Mouse (Mus musculus): ENCODE measurements around the gene Agr3.

- TF ChIP-seq POLR2A (IDR thresholded peaks at IDR 0.05; ENCODE audit: control insufficient read depth, low read depth, low read length) (no peak), CTCF (IDR thresholded peaks at IDR 0.05; ENCODE audit: control insufficient read depth, insufficient read depth, insufficient replicate concordance, low read depth, low read length) (no peak)
Measured at GRCm38 (mm10) chr12:35984743-35985142, 59.3 kb downstream of the Agr3 start.
